Mouse (Mus musculus): ENCODE measurements around the gene Adcy7.

DNA sequence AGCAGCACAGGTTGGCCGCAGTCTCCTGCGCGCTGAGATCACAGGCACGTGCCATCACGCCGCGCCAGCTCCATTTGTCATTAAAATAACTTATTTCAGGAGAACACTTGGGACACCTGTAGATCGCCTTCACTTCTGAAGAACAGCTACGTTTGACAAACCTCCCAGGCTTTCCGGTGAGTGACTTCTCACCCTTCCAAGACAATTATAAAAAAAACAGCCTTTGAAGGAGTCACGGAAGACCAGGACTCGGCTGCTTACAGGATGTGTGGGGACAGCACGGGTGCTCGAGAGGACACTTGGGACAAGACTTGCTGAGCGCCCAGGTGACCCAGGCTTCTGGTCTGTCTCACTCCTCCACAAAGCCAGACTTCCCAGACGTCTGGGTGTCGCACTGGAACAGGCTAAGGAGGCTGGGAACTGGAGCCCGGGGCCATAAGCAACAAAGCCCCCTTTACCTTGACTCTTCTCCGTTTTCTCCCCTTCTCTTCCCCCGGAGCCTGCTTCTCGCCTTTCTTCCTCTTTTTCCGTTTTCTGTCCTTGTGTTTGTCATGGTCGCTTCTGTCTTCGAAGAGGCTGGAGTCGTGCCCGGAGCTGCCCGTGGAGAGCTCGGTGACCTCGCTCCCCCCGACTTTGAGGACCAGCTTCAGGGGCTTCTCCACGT, 89.0 kb downstream of the Adcy7 start:
- TF ChIP-seq CTCF (IDR thresholded peaks at IDR 0.05; ENCODE audit: low read depth) (no peak), EP300 (optimal IDR thresholded peaks at IDR 0.05) (no peak)

Data from stomach, postnatal 0 days (tissue).